Mouse (Mus musculus) adrenal gland, postnatal 36 days (tissue): ENCODE data around the gene Pom121l12. TPM values are rescaled to one million over a fixed set of nuclear protein-coding genes. Genes with fewer than 3 reads are reported as not detected.

Experiments used
- DNase-seq, 2 experiments: peaks; one replicate each; pipeline ENCODE4 v3.0.0; 2021; ENCODE audit warnings: mixed read lengths in 1 of 2
- long read RNA-seq, 2 experiments: library from polyadenylated mRNA; stranded (forward); transcript quantifications; one replicate each; pipeline ENCODE4 v2.0.0; 2021; ENCODE audit warnings: borderline sequencing depth in 2 of 2
- total RNA-seq, 2 experiments: library from RNA; stranded (reverse); gene quantifications; 2 replicates each; pipeline ENCODE4 v1.2.3; 2021

Pom121l12 gene
- total RNA-seq = not detected
- long read RNA-seq, experiment 1 = 0 reads
- long read RNA-seq, experiment 2 = 0 reads

DNA sequence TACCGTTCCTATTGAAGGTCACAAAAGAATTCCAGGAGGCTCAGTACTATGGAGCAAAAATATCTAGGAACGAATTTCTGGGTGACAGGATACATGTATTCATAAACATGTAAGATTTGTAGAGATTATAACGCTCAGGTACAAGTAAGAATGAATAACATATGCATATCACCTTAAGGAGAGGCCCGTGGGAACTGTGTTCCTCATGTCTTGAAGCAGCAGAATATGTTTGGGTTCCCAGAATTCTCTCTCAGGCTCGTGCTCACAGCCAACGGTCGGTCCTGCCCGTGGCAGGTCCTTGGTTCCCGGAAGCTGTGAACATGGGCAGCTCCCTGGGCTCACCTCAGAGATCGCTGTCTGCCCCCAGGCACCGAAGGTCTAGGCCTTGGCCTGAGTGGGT lies at the start of gene Pom121l12:
TSS of gene Pom121l12 (plus strand) at position 301 of the 400 bp plus-strand sequence.
- DNase-seq = no peak

DNA sequence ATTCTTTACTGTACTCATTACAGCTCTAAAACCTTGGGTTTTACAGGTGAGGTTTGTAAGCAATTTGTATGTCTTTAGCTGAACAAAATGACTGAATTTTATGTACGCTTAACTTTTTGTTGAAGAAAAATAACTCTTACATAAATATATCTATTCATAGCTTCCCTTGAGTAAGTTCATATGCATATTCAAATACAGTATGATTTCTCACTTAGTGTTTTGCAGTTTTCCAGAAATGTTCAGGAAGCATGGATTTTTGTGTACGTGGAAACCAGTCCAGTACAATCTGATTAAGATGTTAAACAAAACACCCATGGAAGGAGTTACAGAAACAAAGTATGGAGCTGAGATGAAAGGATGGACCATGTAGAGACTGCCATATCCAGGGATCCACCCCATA lies 12.8 kb downstream of the Pom121l12 start:
- no peak for DNase-seq
